Mouse (Mus musculus): ENCODE measurements at regions not wholly inside any gene's neighbourhood (a gene's known extent, or its start where the extent isn't known, plus 50 kb on each side); places are given as distances from the start of the nearest gene placed in this dataset.

DNA sequence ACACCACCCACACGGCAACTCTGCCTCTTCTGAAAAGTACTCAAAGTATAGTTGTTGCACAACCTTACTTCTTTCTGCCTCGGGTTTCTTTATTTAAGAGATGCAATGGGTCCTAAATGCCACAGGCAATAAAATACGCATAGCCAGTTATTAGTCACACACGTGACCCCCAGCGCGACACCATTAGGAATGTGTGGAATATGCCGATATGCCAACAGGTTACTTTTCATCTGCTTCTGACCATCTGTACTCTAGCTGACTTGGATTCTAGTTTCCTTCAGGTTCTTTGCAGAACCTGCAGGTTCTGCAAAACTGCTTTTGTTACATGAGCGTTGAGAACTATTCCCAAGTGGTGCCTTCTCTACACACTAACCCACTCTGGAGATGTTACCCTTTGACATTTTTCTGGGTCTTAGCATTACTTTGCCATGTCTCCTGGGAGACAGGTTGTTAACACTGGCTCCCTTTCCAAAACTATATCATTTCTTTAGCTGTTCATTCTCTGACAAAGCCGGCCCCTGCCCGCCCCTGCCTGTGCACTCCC, 515.6 kb downstream of the Gja1 start:
- DNase-seq (ENCODE audit: low spot score) = no peak

DNA sequence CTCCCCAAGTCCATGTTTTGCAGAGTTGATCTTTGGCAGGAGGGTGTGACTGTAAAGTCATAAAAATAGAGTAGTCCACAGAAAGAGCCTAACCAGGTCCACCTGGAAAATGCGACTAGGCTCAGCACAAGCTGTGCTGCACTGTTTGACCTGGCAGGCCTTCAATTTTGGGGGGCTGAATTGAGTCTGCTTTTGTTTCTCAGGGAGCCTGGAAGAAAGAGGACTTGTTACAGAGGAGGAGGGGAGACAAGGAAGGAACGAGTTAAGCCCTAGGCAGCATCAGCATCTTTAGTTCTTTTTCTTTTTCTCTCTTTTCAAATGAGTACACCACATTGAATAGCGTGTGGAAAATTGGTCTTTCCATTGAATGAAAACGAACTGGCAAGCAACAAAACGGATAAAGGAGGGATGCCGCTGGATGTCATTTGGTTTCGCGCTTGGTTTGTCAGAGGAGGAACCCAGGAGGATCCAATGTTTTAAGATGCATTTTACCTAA, 516.1 kb downstream of the Gja1 start:
- DNase-seq (ENCODE audit: low spot score) = no peak

DNA sequence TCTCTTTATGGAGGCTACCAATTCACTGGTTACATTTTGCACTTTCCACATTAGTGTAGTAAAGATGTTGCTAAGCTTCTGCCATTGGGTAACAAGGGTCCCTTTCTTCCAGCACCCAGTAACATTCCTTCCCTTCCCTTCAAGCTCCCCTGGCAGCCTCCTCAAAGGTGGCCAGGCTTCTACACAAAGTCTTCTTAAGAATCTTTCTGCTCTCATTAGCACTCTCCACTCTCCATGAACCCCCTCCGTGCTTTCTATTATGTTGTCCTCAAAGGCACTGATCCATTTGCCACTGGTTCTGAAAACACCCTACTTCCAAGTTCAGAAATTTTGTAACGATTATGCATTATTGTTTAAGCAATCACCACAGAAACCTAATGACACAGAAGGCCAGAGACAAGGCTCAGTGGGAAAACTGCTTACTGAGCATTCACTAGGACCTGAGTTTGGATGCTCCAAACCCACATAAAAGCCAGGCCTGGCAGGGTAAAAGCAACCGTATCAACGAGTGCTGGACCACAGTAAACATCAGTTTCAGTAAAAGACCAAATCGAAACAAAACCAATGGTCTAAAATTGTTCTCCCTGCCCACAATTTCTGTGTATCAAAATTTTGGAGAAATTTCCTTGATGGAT, 522.6 kb downstream of the Gja1 start:
- no peak for DNase-seq (ENCODE audit: low spot score)

DNA sequence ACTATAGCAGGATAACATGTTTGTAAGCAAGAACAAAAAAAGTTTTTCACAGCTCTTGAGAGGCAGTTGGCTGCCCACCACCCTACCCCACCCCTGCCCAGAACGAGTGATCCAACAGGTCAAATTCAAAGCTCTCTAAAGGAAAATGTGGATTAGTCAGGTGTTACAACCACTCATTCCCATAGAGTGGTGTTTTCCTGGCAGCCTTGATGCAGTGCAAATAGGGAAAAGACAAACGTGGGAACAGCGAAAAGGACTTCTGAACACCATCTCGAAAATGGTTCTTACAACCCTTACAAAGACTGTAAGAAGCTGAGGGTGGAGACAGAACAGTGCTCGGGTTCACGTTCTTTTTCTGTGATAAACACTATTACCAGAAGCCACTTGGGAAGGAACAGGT, 523.8 kb downstream of the Gja1 start:
- DNase-seq (ENCODE audit: low spot score) = no peak

DNA sequence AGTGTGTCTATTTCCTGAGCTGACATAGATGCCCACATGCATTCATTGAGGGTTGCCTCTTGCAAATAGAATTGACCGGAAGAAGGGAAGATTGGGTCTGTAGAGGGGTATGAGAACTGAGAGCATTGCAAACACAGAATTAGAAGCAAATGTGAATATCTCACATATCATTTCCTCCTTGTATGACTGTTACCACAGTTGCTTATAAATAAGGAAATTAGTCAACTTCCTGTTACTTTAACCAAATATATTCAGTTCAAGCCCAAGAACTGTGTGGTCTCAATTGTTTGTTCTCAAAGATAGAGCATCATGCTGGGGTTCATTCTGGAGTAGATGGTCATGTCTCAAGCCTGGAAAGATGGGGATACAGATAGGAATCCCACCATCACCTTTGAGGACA, 535.6 kb downstream of the Gja1 start:
- DNase-seq (ENCODE audit: low spot score) = no peak

DNA sequence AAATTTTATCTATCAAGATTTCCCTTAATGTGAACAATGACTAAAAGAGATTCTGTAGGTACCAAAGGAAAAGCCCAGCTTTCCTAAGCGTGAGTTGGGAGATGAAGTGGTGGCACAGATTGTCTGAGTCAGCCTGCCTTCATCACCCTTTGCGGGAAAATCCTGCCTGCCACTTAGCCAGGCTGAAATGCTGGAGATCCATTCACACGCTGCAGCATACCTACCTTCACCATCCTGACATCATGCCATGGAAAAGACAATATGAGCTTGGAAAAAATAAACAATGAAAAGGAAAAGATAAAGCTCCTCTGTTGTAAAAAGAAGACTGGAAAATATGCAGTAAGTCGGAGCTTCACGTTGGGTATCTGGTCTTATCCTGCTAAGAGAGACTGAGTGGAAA, 537.0 kb downstream of the Gja1 start:
- DNase-seq (ENCODE audit: low spot score) = no peak

DNA sequence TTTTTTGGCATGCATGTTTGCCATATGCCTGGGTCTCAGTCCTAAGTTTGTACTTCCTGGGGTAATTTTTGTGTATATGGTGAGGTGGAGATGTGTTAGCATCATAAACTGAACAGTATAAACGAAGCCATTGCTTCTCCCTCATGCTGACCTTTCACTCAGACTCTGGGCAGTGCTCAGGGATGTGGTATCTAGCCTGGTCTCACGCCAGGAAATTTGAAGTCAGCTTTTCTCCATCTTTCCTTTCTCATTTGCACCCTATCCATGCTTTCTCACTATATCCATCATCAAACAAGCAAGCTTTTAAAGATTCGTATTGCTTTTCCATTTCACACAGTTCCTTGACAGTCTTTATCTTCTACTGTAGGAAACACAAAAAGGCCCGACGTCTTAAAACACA, 541.3 kb downstream of the Gja1 start:
- no peak for DNase-seq (ENCODE audit: low spot score)

DNA sequence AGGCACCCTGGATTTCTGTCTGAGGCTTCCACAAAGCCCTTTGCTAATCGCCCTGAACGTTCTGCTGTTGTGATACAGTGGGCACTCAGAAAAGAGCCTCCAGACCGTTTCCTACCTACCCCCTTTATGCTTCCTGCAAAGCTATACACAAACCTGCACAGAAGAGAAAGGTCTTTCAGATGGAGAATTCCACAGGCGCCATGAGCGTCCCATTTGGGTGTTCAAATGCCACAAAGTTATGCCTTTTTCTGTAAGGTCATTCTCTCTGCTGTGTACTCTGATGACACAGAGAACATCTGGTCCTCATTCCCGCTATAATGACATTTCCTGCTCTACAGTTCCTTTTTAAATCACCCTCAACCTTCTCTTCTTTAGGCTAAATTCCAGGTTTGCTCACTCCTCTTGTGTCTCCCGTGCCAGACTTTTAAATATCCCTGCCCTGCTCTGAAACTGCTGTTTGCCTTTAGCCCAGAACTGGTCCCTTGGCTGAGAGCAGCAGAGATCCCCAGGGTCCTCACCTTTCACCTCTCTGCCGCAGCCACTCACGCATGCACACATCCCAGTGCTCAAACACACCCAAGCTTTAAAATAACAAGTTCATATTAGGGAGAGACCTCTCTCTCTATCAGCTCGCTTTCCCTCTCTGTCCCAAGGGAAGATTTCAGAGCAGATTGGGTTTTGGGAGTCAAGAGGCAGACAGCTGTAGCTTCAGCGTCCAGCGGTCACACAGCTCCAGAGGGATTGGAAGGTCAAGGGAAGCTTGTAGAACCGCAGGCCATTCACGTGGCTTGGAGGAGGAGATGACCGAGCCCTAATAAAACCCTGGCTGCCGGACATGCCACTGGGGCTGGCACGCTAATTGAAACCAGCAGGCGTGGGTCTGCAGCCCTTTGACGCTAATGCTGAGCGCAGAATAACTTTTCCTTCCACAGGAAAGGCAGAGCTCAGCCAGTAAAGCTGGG, 543.9 kb downstream of the Gja1 start:
- peak; percentile 6 for DNase-seq (ENCODE audit: low spot score)

DNA sequence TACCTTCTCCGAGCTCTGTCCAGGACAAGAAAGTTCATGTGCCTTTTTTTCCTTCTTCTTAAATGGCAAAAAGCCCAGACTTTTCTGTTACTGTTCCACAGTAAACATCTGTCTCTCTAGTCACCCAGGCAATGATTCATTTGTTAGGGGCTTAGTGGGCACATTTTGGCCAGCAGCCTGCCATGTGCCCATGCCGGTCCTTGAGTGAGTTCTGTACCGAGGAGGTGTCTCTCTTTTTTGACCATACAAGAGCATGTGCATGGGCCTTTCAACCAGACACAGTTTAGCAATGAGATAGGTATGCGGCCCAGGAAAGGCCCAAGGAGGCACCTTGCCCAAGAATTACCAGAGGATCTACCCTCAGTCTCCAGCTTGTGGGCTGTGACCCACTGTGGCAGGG, 551.0 kb upstream of the Hsf2 start:
- no peak for DNase-seq (ENCODE audit: low spot score)

DNA sequence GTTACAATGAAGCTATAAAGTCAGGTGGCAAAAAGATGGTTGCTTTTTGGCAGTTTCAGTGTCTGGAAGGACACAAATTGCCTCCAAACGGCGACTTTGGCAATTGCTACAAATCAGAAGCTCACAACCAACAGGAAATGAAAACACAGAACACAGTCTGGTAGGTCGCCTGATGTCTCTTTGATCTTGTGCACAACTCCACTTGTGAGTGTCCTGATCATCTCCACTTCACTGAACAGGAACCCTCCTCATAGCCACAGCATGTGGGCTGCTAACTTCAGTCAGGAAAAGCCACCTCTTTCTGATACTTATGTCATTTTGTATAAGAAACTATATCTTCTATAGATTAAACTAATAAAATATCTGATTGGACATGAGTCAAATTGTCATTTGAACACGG, 544.2 kb upstream of the Hsf2 start:
- no peak for DNase-seq (ENCODE audit: low spot score)

DNA sequence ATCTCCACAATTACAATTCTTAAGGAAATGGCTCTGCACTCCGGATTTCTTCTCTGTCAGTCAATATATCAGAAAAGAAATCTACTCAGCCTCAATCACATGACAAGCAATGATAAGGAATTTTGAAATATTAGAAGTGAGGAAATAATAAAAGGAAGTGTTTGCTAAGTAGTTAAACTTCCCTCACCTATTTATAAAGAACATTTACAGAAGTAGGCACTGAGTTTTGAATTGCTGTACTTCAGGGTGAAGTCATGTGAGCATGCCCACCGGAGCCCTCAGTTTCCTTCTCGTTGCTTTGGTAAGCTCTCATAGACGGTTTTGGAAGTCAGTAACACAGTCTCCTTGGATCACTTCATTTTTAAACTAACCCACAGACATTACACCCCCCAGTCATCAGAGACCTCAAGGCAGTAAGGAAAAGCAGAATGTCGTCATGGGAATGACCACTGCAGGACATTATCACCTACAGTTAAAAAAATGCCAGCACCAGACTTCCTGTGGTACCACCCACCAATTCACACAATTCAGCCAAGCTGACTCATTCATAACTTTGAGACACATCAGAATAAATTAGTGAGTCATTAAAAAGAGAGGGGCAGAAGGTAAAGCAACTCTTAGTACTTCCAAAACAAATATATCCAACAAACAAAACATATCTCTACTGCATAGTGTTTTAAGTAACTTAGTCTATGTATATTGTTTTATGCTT, 541.6 kb upstream of the Hsf2 start:
- no peak for DNase-seq (ENCODE audit: low spot score)

DNA sequence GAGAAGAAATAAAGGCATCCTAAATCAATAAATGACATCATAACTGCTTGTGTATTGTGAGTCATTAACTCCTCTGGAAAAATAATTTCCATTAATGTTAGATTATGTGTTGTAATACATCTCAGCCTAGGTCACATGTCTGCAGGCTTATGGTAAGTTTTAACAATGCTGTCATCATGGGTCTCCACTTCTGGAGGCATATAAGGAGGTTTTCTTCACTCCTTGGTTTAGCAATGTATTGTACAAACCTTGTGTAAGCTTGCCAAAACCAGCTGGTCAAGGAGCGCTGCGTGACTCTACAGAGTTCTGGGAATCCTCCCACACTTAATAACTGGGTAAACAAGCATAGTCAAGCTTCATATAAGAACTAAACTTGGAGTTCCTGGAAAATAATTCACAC, 529.5 kb upstream of the Hsf2 start:
- no peak for DNase-seq (ENCODE audit: low spot score)

DNA sequence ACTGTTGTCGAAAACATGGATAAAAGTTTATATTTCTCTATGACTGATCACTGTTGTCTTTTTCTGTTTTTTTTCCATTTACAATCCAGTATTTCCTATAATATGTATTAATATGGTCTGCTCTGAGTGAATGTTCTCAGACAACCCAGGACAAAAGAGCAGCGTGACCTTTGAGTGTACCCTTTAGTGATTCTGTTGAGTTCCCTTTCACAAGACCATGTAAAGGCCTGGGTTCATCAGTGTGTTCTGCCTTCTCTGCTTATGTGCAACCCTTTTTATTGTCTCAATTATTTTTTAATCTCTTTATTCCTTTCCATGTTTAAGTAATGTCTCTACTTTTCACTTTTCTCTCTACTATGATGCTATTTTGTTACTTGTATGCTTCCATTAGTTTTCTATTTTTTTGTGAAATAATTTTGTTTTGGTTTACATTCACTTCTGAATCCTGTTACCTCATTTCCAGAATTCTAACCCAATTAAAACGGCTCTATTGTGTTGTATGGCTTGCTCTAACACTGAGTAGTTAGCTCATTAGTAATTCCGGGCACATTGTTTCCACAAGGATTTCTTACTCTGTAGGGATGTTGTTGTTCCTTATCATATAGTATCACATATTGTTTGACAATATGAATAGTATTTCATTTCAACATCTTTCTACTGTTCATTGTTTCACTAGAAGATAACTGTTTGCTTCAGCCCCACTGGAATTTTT, 523.9 kb upstream of the Hsf2 start:
- no peak for DNase-seq (ENCODE audit: low spot score)

DNA sequence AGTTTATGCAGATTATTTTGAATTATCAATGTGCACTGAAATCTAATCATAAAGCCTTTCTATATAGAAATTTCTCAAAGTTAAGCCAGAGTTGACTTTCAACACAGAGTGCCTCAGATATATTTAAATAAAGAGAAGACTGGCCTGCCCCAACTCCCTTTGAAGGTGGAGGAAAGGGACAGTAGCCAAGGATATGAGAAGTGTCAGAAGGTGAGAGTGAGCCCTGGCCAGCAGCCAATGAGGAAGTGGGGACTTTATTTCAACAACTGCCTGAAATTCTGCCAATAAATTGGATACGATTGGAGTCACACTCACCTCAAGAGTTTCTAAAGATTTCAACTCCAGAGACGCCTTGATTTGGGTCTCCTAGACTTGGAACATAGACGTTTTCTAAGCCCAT, 523.0 kb upstream of the Hsf2 start:
- DNase-seq (ENCODE audit: low spot score) = no peak

DNA sequence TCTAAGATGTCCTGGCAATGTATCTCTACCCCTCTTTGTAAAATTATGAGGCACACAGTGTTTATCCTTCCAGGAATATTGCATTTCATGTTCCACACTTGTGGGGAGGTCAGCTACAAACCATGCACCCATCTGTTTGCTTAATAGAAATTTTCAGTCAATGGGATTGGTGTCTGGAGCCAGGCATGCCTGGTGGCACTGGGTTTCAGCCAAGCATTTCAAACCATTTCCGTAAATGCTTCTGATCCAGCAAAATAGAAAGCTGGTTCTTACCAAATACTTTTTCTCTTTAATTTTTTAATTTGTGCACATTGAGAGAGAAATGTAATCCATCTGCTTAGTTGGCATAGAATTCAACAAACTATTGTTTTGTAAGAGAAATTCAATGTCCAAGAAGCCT, 517.3 kb upstream of the Hsf2 start:
- no peak for DNase-seq (ENCODE audit: low spot score)

DNA sequence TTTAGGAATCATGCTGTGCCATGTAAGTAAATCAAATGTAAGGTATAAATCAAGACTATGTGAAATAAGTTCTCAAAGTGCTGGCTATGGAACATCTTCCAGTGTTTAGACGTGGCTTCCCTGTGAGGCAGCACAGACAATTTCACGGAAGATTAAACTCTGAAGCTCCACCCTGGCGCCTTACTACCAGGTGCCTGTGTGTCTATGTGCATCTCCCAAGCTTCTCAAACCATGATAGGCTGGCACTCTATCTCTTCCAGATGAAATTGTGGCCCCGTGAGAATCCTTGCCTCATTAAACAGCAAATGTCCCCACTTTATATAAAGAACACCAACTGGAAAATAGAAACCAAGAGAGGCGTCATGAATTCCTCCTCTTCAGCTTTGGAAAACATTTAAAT, 511.4 kb upstream of the Hsf2 start:
- no peak for DNase-seq (ENCODE audit: low spot score)

DNA sequence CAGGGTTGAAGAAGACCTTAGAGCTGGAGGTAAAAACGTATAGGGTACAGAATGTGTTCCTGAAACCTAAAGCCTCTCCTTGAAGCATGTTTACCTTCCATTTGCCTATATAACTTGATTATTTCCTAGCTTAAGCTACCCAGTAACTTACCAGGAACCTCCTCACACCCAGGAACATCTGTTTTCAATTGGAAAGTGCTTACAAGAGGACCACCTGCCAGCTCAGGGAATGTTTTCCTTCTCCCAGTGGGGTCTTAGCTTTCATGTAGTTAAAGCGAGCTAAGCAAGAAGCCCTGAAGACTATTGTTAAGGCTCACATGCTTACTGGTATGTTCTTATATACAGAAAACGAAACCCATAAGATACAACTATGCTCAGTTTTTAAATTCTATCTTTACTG, 506.6 kb upstream of the Hsf2 start:
- DNase-seq (ENCODE audit: low spot score) = no peak

DNA sequence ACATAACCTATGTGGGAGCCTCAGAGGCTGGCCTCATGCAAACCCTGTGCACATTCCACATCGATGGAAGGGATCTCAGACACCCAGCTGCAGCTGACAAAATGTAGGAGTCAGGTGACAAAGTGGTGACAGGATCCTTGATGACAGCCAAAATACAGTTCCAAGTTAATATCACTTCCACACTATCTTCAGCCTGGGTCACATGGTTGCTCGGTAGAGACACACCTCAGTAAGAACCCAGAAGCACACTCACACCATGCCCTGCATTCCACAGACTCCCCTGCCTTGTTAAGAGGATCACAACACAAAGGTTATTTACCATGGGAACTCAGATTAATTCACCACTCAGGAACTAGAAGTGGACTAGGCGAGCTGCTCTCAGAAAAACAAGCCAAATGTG, 505.4 kb upstream of the Hsf2 start:
- DNase-seq (ENCODE audit: low spot score) = no peak

DNA sequence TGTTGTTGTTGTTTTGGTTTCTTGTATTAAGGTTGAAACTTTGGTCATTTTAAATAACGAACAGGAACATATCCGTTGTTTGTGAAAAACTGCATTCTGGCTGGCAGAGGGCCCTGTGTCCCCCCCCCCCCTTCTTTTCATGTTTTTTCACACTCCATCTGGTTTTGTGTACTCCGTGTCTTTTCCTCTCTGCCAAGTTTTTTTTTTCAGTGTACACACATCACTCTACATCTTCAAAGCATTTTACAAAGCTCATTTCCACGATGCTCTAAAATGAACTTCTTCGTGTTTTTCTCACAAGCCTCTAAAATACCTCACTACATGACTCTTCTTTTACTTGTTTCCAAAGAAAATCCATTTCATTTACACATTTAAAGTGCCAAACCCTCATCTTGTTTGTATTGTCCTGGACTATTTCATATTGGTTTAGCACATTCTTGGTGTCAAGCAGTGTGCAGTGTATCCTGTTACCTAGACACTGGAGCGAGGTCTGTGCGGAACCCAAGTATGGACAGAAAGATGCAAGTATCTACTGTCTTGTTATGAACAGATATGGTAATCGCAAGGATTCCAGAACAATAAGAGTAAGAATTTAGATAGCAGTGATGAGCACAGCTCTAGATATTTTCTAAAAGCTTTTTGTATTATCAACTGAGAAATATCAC, 503.5 kb upstream of the Hsf2 start:
- DNase-seq (ENCODE audit: low spot score) = no peak

DNA sequence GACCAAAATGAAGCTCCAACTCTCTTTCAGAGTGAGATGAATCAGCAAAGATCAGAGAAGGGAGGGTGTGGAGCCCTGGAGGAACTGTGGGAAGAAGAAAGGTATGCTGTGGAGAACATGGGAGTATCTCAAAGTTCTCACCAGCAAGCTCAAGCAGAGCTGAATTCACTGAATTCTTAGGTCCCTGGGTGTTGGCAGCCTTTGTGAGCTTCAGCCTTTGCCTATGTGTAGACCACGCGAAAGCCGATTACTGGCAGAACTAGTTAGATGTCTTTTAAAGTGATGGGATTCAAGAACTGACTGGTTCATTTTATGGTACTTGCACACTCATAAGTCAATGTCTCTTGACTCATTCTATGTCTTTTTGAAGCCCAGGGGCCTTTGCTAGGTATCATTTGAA, 491.2 kb upstream of the Hsf2 start:
- no peak for DNase-seq (ENCODE audit: low spot score)
